Comparison of ENCODE assay signal across 8 mouse cellular contexts in genomic region chr2:93567675-93568074, GRCm38 (mm10). TPM values are rescaled to one million over a fixed set of nuclear protein-coding genes. Genes with fewer than 3 reads are reported as not detected.
DNase-seq lines count a peak whose midpoint lies in the region; ATAC-seq lines count a peak whose summit lies in the region.
"Had no signal": no experiment of that assay in that cellular context is flagged by ENCODE, and none has a peak within 500 bp of the region (broad histone marks: within the 10 kb centered on the region; RNA-seq: fewer than 3 reads in every experiment).

No protein-coding gene starts in this region.

- no peaks in the 10 kb centered on the region; the same call in 1 of the 2 replicates for H3K27me3 ChIP-seq in liver, embryonic 12.5 days (replicated peaks)

- H3K4me2 ChIP-seq in liver, embryonic 12.5 days, result no peak overlapping the region

- peak; percentile 5 to 6 for DNase-seq in thymus, adult 18-20 months
- DNase-seq in thymus, postnatal 0 days (ENCODE audit: low spot score), result no peak
- peak; percentile 71 for DNase-seq in gastrocnemius, adult 18-20 months (ENCODE audit: low spot score)
- peak; percentile 7 to 12 for DNase-seq in kidney, adult 8-10 months
- no peak for DNase-seq in layer of hippocampus, postnatal 25 days (ENCODE audit: extremely low spot score in 1 of 2, low spot score in 1 of 2)
- no peak for DNase-seq in thymus, postnatal 14 days

- H3K27ac ChIP-seq in liver, embryonic 12.5 days, result no peak overlapping the region

- no peak overlapping the region for H3K9ac ChIP-seq in liver, embryonic 12.5 days

- no peak overlapping the region for H3K4me3 ChIP-seq in liver, embryonic 12.5 days

- H3K9me3 ChIP-seq in liver, embryonic 12.5 days (replicated peaks), result no peaks in the 10 kb centered on the region

- H3K4me1 ChIP-seq in liver, embryonic 12.5 days, result no peaks in the 10 kb centered on the region

- no peak for ATAC-seq in liver, embryonic 12.5 days

- no peaks in the 10 kb centered on the region for H3K36me3 ChIP-seq in liver, embryonic 12.5 days

- whole genome bisulfite sequencing in liver, embryonic 12.5 days (ENCODE audit: insufficient replicate concordance), result 57% methylated on average over 7 of the region's 7 CpGs

RNA-seq across cellular contexts. Expression of gene Gm10803, which starts 7.3 kb away (rescaled TPM):
- polyA plus RNA-seq in thymus, postnatal 0 days (2015; fragmentation: Nextera tagmentation; extraction: Ambion mirVana), result not detected in 2 replicates
- not detected for total RNA-seq in gastrocnemius, adult 18-20 months (2021)
- polyA plus RNA-seq in liver, embryonic 12.5 days (2016; fragmentation: Nextera tagmentation; extraction: Ambion mirVana), result not detected in 2 replicates
- not detected for total RNA-seq in layer of hippocampus, postnatal 25 days (2021)
- polyA plus RNA-seq: liver, embryonic 16.5 days had no signal

Comparison
In these comparisons a context has a peak if more than half of its experiments do, and no peak if none do; other contexts are left out.
1. DNase-seq: peak in thymus, adult 18-20 months (2 of 2), gastrocnemius, adult 18-20 months (single experiment) and kidney, adult 8-10 months (2 of 2); none in thymus, postnatal 0 days (single experiment), layer of hippocampus, postnatal 25 days (0 of 2) and thymus, postnatal 14 days (single experiment).